Mouse (Mus musculus): ENCODE measurements around the gene Camk1. TPM values are rescaled to one million over a fixed set of nuclear protein-coding genes. Genes with fewer than 3 reads are reported as not detected.
"Not testable (repeated sequence)": the region's sequence is repeated elsewhere in the genome, so short reads cannot be mapped to it uniquely, and the experiment has no call there.

Camk1 gene
- polyA plus RNA-seq, 1 experiment from 2014 or later, result 78.0 TPM

DNA sequence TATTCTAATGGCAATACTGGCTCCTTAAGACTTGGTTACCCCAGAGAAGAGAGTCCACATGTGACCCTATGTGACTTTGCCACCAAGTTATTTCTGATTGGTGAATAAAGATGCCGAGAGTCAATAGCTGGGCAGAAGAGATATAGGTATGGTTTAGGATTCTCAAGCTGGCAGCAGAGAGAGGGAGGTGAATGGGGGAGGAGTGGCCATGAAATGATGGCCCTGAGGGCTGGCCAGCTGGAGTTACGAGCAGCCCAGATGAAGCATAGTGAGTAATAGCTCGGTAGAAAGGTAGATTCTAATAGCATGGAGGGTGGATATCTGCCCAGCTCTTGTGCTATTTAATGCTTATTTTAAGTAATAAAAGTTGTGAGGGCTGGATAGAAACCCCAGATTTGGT is 9.0 kb upstream of the Camk1 start:
- no peak overlapping the region for H3K9ac ChIP-seq

DNA sequence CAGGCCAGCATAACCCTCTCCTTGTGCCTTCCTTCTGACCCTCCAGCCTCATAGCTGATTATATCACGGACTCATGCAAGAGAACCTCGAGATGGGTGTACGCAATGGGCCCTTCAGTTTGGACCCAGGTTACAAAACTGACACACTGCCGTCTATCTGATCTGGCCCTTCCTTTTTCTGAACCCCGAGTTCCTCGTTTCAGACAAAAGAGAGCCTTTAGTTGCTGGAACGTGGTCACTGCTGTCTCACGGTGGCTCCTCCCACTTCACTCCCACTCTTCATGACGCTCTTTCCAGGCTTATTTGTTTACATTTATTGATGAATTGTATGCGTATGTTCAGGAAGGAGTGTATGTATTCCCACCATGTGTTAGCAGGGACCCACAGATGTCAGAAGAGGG is 7.9 kb upstream of the Camk1 start:
- no peaks in the 10 kb centered on the region for H3K9me3 ChIP-seq
- H3K36me3 ChIP-seq, result no peaks in the 10 kb centered on the region
- 63% methylated on average over 10 of the region's 10 CpGs for WGBS
- 0 out of 2 replicates have a peak, but pooled peaks cover 3% of the 10 kb centered on the region for H3K27me3 ChIP-seq
- H3K4me1 ChIP-seq (replicated peaks), result no peaks in the 10 kb centered on the region
- no peak overlapping the region for H3K27ac ChIP-seq (replicated peaks)
- no peak overlapping the region for H3K4me2 ChIP-seq
- H3K4me3 ChIP-seq, result no peak overlapping the region
- no peak for ATAC-seq (ENCODE audit: low read depth)
- H3K9ac ChIP-seq, result no peak overlapping the region

More for the DNA sequence above, 9.0 kb upstream of the Camk1 start:
- no peaks in the 10 kb centered on the region for H3K27me3 ChIP-seq
- H3K4me1 ChIP-seq (replicated peaks), result no peaks in the 10 kb centered on the region
- no peaks in the 10 kb centered on the region for H3K36me3 ChIP-seq
- no peak for ATAC-seq (ENCODE audit: low read depth)
- H3K27ac ChIP-seq (replicated peaks), result no peak overlapping the region
- H3K9me3 ChIP-seq, result no peaks in the 10 kb centered on the region
- WGBS, result 66% methylated on average over 3 of the region's 3 CpGs
- H3K4me3 ChIP-seq, result no peak overlapping the region
- H3K4me2 ChIP-seq, result no peak overlapping the region

- H3K4me3 ChIP-seq, result no peak overlapping the region
- no peaks in the 10 kb centered on the region for H3K36me3 ChIP-seq
- H3K4me2 ChIP-seq, result no peak overlapping the region
- H3K9me3 ChIP-seq, result no peaks in the 10 kb centered on the region
- 0 out of 2 replicates have a peak, but pooled peaks cover 3% of the 10 kb centered on the region for H3K27me3 ChIP-seq
- no peak overlapping the region for H3K27ac ChIP-seq (replicated peaks)
- H3K4me1 ChIP-seq (replicated peaks), result no peaks in the 10 kb centered on the region
- WGBS, result 100% methylated on average over 1 of the region's 1 CpGs
- no peak overlapping the region for H3K9ac ChIP-seq
- no peak for ATAC-seq (ENCODE audit: low read depth)
Measured at GRCm38 (mm10) chr6:113351161-113351560, 7.4 kb upstream of the Camk1 start.

- no peaks in the 10 kb centered on the region for H3K9me3 ChIP-seq
- no peaks in the 10 kb centered on the region for H3K4me1 ChIP-seq (replicated peaks)
- no peak overlapping the region for H3K4me2 ChIP-seq
- no peak overlapping the region for H3K9ac ChIP-seq
- H3K27ac ChIP-seq (replicated peaks), result no peak overlapping the region
- H3K4me3 ChIP-seq, result no peak overlapping the region
- H3K36me3 ChIP-seq, result no peaks in the 10 kb centered on the region
- 0 out of 2 replicates have a peak, but pooled peaks cover 3% of the 10 kb centered on the region for H3K27me3 ChIP-seq
- no peak for ATAC-seq (ENCODE audit: low read depth)
Measured at GRCm38 (mm10) chr6:113350538-113350937, 6.8 kb upstream of the Camk1 start.

GRCm38 (mm10) chr6:113346897-113347296 is 3.1 kb upstream of the Camk1 start:
- no peak overlapping the region for H3K9ac ChIP-seq
- no peaks in the 10 kb centered on the region for H3K9me3 ChIP-seq
- H3K4me1 ChIP-seq (replicated peaks), result peaks cover 25% of the 10 kb centered on the region
- H3K4me2 ChIP-seq, result no peak overlapping the region
- no peak overlapping the region for H3K27ac ChIP-seq (replicated peaks)
- no peak for ATAC-seq (ENCODE audit: low read depth)
- no peak overlapping the region for H3K4me3 ChIP-seq
- no peaks in the 10 kb centered on the region for H3K36me3 ChIP-seq
- 0 out of 2 replicates have a peak, but pooled peaks cover 3% of the 10 kb centered on the region for H3K27me3 ChIP-seq
- WGBS, result 81% methylated on average over 4 of the region's 4 CpGs

DNA sequence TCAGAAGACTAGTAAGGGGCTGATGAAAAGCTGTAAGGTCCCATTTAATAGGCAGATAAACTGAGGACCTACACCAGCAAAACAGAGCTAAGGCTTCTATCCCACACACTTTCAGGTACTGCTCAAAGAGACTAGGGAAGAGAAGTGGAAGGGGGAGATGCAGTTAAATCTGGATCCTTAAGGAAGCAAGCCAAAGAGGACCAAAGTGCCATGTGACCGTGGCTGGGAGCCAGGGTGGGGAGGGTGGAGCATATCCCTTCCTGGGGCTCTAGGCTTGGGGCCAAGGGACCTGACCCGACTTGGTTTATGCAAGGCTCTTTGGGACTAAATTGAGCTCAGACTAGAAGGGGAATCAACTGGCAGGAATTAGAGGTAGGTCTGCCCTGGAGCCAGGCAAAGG is 537 bp upstream of the Camk1 start:
- H3K27me3 ChIP-seq, result 0 out of 2 replicates have a peak, but pooled peaks cover 3% of the 10 kb centered on the region
- peaks cover 32% of the 10 kb centered on the region for H3K4me1 ChIP-seq (replicated peaks)
- no peak overlapping the region for H3K27ac ChIP-seq (replicated peaks)
- peak overlapping the region; percentile 68; the same call in 1 of the 2 replicates for H3K4me2 ChIP-seq
- H3K9ac ChIP-seq, result peak overlapping the region; percentile 78; the same call in 1 of the 2 replicates
- H3K4me3 ChIP-seq, result peak overlapping the region; percentile 51; the same call in 1 of the 2 replicates
- no peak; the same call in 1 of the 2 replicates for ATAC-seq (ENCODE audit: low read depth)
- 50% methylated on average over 2 of the region's 2 CpGs for WGBS
- peaks cover 12% of the 10 kb centered on the region; the same call in 1 of the 2 replicates for H3K36me3 ChIP-seq
- H3K9me3 ChIP-seq, result no peaks in the 10 kb centered on the region

DNA sequence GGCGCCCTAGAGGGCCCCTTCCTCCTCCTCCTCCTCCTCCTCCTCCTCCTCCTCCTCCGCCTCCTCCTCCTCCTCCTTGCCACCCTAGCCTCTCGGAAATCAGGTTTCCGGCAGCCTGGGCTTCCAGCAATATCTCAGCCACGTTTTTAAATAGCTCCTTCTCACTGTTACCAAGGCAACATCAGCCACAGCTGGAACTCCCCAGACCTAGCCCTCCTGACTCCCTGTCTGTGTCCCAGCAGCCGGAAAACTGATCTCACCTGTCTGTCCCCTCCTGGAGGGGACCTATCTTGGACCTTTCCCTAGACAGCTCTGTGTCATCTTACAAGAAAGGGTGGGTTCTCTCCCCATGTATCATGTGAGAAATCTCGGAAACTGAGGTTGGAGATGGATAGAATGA is 1.5 kb downstream of the Camk1 start:
- H3K27ac ChIP-seq (replicated peaks), result no peak overlapping the region
- ATAC-seq (ENCODE audit: low read depth), result no peak

GRCm38 (mm10) chr6:113341574-113341973 is 2.2 kb downstream of the Camk1 start:
- ATAC-seq (ENCODE audit: low read depth), result no peak

More for the DNA sequence above, 1.5 kb downstream of the Camk1 start:
- 43% methylated on average over 4 of the region's 7 CpGs for WGBS
- no peaks in the 10 kb centered on the region for H3K27me3 ChIP-seq
- peaks cover 31% of the 10 kb centered on the region for H3K36me3 ChIP-seq
- H3K4me2 ChIP-seq, result peak overlapping the region; percentile 68
- H3K9ac ChIP-seq, result peak overlapping the region; percentile 78
- H3K4me3 ChIP-seq, result peak overlapping the region; percentile 51
- H3K4me1 ChIP-seq (replicated peaks), result peaks cover 32% of the 10 kb centered on the region
- no peaks in the 10 kb centered on the region for H3K9me3 ChIP-seq

DNA sequence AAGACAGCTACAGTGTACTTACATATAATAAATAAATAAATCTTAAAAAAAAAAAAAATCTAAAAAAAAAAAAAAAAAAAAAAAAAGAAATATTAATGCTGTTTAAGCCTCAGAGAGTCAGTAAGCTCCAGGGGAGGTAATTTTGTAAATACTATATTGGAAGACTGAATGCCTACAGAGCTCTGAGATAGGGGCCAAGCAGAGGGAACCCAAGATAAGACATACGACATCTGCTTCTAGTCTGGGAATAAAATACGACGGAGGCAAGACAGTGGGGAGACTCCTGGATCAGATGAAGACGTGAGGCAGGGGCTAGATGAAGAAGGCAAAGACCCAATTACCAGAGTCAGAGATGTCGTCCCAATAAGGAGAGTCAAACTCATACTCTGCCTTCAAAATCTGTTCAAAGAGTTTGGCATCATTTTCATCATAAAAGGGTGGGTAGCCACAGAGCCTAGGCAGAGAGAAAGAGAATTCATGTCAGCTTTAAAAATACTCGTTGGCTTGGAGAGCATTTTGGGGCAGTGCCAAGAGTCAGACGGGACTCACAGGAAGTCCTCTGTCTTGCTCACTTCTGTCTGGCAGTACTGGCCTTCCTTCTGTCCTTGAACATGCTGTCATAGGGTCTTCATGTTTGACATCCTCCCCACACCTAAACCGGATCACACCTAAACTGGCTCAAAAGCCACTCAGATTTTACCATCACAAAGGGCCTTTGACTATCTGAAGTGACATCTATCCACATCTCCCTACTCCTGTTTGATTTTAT is 6.7 kb downstream of the Camk1 start:
- peaks cover 76% of the 10 kb centered on the region for H3K36me3 ChIP-seq
- no peak overlapping the region for H3K4me2 ChIP-seq
- H3K27ac ChIP-seq (replicated peaks), result no peak overlapping the region
- peaks cover 20% of the 10 kb centered on the region for H3K4me1 ChIP-seq (replicated peaks)
- no peaks in the 10 kb centered on the region for H3K9me3 ChIP-seq
- no peaks in the 10 kb centered on the region for H3K27me3 ChIP-seq
- no peak overlapping the region for H3K9ac ChIP-seq
- no peak for ATAC-seq (ENCODE audit: low read depth)
- no peak overlapping the region for H3K4me3 ChIP-seq
- 72% methylated on average over 8 of the region's 8 CpGs for WGBS

More at GRCm38 (mm10) chr6:113341574-113341973, 2.2 kb downstream of the Camk1 start:
- H3K27me3 ChIP-seq, result no peaks in the 10 kb centered on the region
- H3K36me3 ChIP-seq, result peaks cover 35% of the 10 kb centered on the region
- H3K4me3 ChIP-seq, result no peak overlapping the region
- H3K4me1 ChIP-seq (replicated peaks), result peaks cover 32% of the 10 kb centered on the region
- H3K9me3 ChIP-seq, result no peaks in the 10 kb centered on the region
- WGBS, result 83% methylated on average over 6 of the region's 6 CpGs
- H3K9ac ChIP-seq, result no peak overlapping the region
- H3K4me2 ChIP-seq, result peak overlapping the region; percentile 30; the same call in 1 of the 2 replicates
- no peak overlapping the region for H3K27ac ChIP-seq (replicated peaks)

- WGBS, result 64% methylated on average over 6 of the region's 6 CpGs
- no peak for ATAC-seq (ENCODE audit: low read depth)
- no peak overlapping the region for H3K4me2 ChIP-seq
- no peak overlapping the region for H3K4me3 ChIP-seq
- no peak overlapping the region for H3K27ac ChIP-seq (replicated peaks)
- H3K36me3 ChIP-seq, result peaks cover 82% of the 10 kb centered on the region
- no peaks in the 10 kb centered on the region for H3K9me3 ChIP-seq
- H3K4me1 ChIP-seq (replicated peaks), result peaks cover 12% of the 10 kb centered on the region
- no peaks in the 10 kb centered on the region for H3K27me3 ChIP-seq
- H3K9ac ChIP-seq, result no peak overlapping the region
Measured at GRCm38 (mm10) chr6:113334216-113334615, 9.6 kb downstream of the Camk1 start.

DNA sequence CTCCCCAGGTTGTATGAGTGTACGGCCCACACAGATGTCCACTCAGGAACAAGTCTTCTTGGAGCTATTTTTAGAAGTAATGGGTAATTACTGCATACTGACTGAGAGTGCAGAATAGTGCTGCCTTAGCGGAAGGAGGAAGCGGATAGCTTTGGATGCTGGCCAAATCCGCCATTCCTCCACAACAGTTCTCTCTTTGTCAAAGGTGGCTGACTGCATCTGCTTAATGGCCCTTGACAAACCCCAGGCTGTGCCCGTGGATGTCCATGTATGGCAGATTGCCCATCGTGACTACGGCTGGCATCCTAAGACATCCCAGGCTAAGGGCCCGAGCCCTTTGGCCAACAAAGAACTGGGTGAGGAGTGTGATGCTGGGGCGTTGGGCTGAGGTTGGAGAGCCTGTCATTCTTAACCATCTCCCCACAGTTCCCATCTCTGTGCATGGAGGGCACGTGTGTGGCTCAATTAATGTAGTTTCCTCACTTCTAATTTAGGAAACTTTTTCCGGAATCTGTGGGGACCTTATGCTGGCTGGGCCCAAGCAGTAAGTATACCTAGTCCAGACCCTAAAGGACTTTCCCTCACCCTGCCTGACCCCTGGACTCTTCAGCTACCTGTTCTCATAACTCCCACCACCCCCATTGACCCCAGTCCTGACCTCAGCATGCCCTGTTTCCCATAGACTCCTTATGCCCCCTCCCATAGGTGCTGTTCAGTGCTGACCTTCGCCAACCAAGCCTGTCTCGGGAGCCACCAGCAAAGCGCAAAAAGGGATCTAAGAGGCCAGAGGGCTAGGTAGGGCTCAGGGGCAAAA is 10.4 kb downstream of the Camk1 start:
- peak; percentile 73; the same call in 1 of the 2 replicates for ATAC-seq (ENCODE audit: low read depth)
- peaks cover 12% of the 10 kb centered on the region for H3K4me1 ChIP-seq (replicated peaks)
- H3K9ac ChIP-seq, result no peak overlapping the region
- no peaks in the 10 kb centered on the region for H3K27me3 ChIP-seq
- no peak overlapping the region; the same call in 1 of the 2 replicates for H3K4me2 ChIP-seq
- no peaks in the 10 kb centered on the region for H3K9me3 ChIP-seq
- peaks cover 78% of the 10 kb centered on the region for H3K36me3 ChIP-seq
- no peak overlapping the region for H3K4me3 ChIP-seq
- WGBS, result 58% methylated on average over 14 of the region's 14 CpGs
- peak overlapping the region; percentile 75 for H3K27ac ChIP-seq (replicated peaks)

DNA sequence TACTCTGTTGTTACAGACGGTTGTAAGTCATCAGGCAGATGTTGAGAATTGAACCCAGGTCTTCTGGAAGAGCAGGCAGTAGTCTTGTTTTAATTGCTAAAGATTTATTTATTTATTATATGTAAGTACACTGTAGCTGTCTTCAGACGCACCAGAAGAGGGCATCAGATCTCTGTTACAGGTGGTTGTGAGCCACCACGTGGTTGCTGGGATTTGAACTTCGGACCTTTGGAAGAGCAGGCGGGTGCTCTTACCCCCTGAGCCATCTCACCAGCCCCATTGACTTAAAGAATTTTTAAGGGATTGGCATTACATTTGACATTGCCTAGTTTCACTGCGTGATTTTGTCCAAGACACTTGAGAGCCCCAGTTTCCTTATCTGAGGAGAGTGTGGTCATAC is 11.1 kb downstream of the Camk1 start:
- not testable (repeated sequence) for ATAC-seq (ENCODE audit: low read depth); H3K9ac ChIP-seq; H3K27me3 ChIP-seq; H3K4me2 ChIP-seq; H3K9me3 ChIP-seq; H3K4me3 ChIP-seq
- peak overlapping the region; percentile 75 for H3K27ac ChIP-seq (replicated peaks)
- H3K36me3 ChIP-seq, result peaks cover 72% of the 10 kb centered on the region
- 78% methylated on average over 6 of the region's 6 CpGs for WGBS
- peaks cover 12% of the 10 kb centered on the region for H3K4me1 ChIP-seq (replicated peaks)
